ENCODE assay signal across 14 mouse cellular contexts in the genomic region with DNA sequence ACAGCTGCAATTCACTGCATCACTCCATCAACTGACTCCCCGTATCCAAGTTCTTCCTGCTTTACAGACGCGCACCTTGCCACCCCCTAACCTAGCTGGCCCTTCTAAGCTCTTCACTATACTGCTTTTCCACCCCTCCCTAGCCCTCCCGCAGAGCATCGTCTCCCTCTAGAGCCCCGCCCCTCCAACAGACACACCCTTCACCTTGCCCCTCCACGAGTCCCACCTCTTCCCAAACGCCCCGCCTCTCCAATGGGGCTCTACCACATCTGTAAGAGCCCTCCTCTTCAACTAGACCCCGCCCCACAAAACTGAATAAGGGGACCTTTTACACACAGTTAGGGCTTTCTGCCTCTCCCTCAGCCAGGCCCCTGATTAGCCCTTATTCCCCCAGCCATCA. TPM values are rescaled to one million over a fixed set of nuclear protein-coding genes. Genes with fewer than 3 reads are reported as not detected.
A peak's percentile ranks its signal among the peaks of the same experiment; 100 is the strongest.
DNase-seq lines count a peak whose midpoint lies in the region; ATAC-seq lines count a peak whose summit lies in the region.
"Had no signal": no experiment of that assay in that cellular context is flagged by ENCODE, and none has a peak within 500 bp of the region (broad histone marks: within the 10 kb centered on the region; RNA-seq: fewer than 3 reads in every experiment).

No protein-coding gene starts in this region.

- peak; percentile 98 for DNase-seq in R1 (ENCODE audit: low read depth, low spot score)
- DNase-seq in limb, embryonic 10.5 days (ENCODE audit: low spot score), result no peak
- DNase-seq in thymus, postnatal 36 days, result no peak
- DNase-seq in neural tube, embryonic 10.5 days (ENCODE audit: extremely low spot score, low spot score), result no peak
- DNase-seq in gastrocnemius, postnatal 25 days, result no peak
- DNase-seq: kidney, adult 18-20 months; lung, adult 18-20 months had no signal

- H3K4me1 ChIP-seq in megakaryocyte, embryonic 14.5 days, result peaks cover 18% of the 10 kb centered on the region
- peaks cover 4% of the 10 kb centered on the region for H3K4me1 ChIP-seq in limb, embryonic 10.5 days
- H3K4me1 ChIP-seq in stomach, embryonic 15.5 days, result 0 out of 2 replicates have a peak, but pooled peaks cover 3% of the 10 kb centered on the region
- H3K4me1 ChIP-seq: forebrain, embryonic 12.5 days had no signal

- H3K4me2 ChIP-seq in stomach, embryonic 15.5 days, result peak overlapping the region; percentile 11; the same call in 1 of the 2 replicates
- H3K4me2 ChIP-seq: forebrain, embryonic 12.5 days; midbrain, embryonic 11.5 days had no signal

- no peaks in the 10 kb centered on the region for H3K36me3 ChIP-seq in megakaryocyte, embryonic 14.5 days (replicated peaks; ENCODE audit: low read length)
- H3K36me3 ChIP-seq in limb, embryonic 10.5 days, result no peaks in the 10 kb centered on the region
- no peaks in the 10 kb centered on the region for H3K36me3 ChIP-seq in stomach, embryonic 15.5 days
- H3K36me3 ChIP-seq: forebrain, embryonic 12.5 days had no signal

- H3K27ac ChIP-seq in limb, embryonic 10.5 days, result no peak overlapping the region
- no peak overlapping the region for H3K27ac ChIP-seq in stomach, embryonic 15.5 days
- H3K27ac ChIP-seq: forebrain, embryonic 12.5 days had no signal

- ATAC-seq in megakaryocyte, adult 5-6 weeks (ENCODE audit: poor library complexity, severe bottlenecking), result no peak
- no peak for ATAC-seq in stomach, embryonic 15.5 days (ENCODE audit: insufficient read depth, low FRiP score, low read depth)

- WGBS in limb, embryonic 10.5 days, result 11% methylated on average over 10 of the region's 10 CpGs
- WGBS in stomach, embryonic 15.5 days, result 11% methylated on average over 10 of the region's 10 CpGs

- no peak overlapping the region for H3K9ac ChIP-seq in stomach, embryonic 15.5 days
- H3K9ac ChIP-seq: forebrain, embryonic 12.5 days had no signal

- H3K27me3 ChIP-seq in megakaryocyte, embryonic 14.5 days (replicated peaks), result peaks cover 43% of the 10 kb centered on the region
- peaks cover 37% of the 10 kb centered on the region for H3K27me3 ChIP-seq in limb, embryonic 10.5 days (ENCODE audit: low read depth, poor library complexity, severe bottlenecking)
- peaks cover 10% of the 10 kb centered on the region for H3K27me3 ChIP-seq in stomach, embryonic 15.5 days (replicated peaks)

- peaks cover 12% of the 10 kb centered on the region for H3K9me3 ChIP-seq in megakaryocyte, embryonic 14.5 days
- no peaks in the 10 kb centered on the region for H3K9me3 ChIP-seq in limb, embryonic 10.5 days (replicated peaks)
- H3K9me3 ChIP-seq in stomach, embryonic 15.5 days, result no peaks in the 10 kb centered on the region

- H3K4me3 ChIP-seq in megakaryocyte, embryonic 14.5 days (replicated peaks), result peak overlapping the region; percentile 71
- H3K4me3 ChIP-seq in limb, embryonic 10.5 days, result 0 out of 2 replicates have a peak overlapping the region, but pooled peaks have one; percentile 8
- H3K4me3 ChIP-seq in stomach, embryonic 15.5 days (replicated peaks), result no peak overlapping the region
- H3K4me3 ChIP-seq: forebrain, embryonic 12.5 days; myocyte had no signal

RNA-seq across cellular contexts. Expression of gene Sptbn4, which starts 13.7 kb away (rescaled TPM):
- 0.27 and 0.45 TPM in 2 replicates for polyA plus RNA-seq in megakaryocyte, embryonic 14.5 days (2012; ENCODE audit: insufficient read depth, low replicate concordance)
- 0.13 and 0.32 TPM in 2 replicates for total RNA-seq in megakaryocyte, adult 5-6 weeks (2015)
- 0.07 and 0.20 TPM in 2 replicates for total RNA-seq in megakaryocyte, adult 5-6 weeks (2017)
- polyA plus RNA-seq in limb, embryonic 10.5 days (2016; fragmentation: Nextera tagmentation; extraction: Ambion mirVana), result 0.15 and 0.19 TPM in 2 replicates
- 0.45 and 0.58 TPM in 2 replicates for polyA plus RNA-seq in stomach, embryonic 15.5 days (2015; fragmentation: Nextera tagmentation; extraction: Ambion mirVana)
- total RNA-seq in gastrocnemius, postnatal 25 days (2021), result under 1 TPM in 1 of 2 experiments, not detected in 1; 0.05 TPM
- total RNA-seq: hematopoietic stem cell, adult 5-6 weeks had no signal

RNA-seq across cellular contexts. Expression of gene Blvrb, which starts 14.0 kb away (rescaled TPM):
- polyA plus RNA-seq in megakaryocyte, embryonic 14.5 days (2012; ENCODE audit: insufficient read depth, low replicate concordance), result 330 and 332 TPM in 2 replicates
- 35.3 and 42.0 TPM in 2 replicates for total RNA-seq in megakaryocyte, adult 5-6 weeks (2015)
- total RNA-seq in megakaryocyte, adult 5-6 weeks (2017), result 15.5 and 16.2 TPM in 2 replicates
- polyA plus RNA-seq in limb, embryonic 10.5 days (2016; fragmentation: Nextera tagmentation; extraction: Ambion mirVana), result 33.3 and 34.9 TPM in 2 replicates
- 86.6 and 133 TPM in 2 replicates for polyA plus RNA-seq in stomach, embryonic 15.5 days (2015; fragmentation: Nextera tagmentation; extraction: Ambion mirVana)
- total RNA-seq in gastrocnemius, postnatal 25 days (2021), result 10 to 100 TPM; 11.0 to 17.2 TPM

RNA-seq across cellular contexts. Expression of gene Sertad3, which starts 39.8 kb away (rescaled TPM):
- 28.2 and 88.9 TPM in 2 replicates for polyA plus RNA-seq in megakaryocyte, embryonic 14.5 days (2012; ENCODE audit: insufficient read depth, low replicate concordance)
- 5.8 and 7.8 TPM in 2 replicates for total RNA-seq in megakaryocyte, adult 5-6 weeks (2015)
- total RNA-seq in megakaryocyte, adult 5-6 weeks (2017), result 11.1 and 11.6 TPM in 2 replicates
- 20.1 and 29.7 TPM in 2 replicates for polyA plus RNA-seq in limb, embryonic 10.5 days (2016; fragmentation: Nextera tagmentation; extraction: Ambion mirVana)
- 29.3 and 35.1 TPM in 2 replicates for polyA plus RNA-seq in stomach, embryonic 15.5 days (2015; fragmentation: Nextera tagmentation; extraction: Ambion mirVana)
- total RNA-seq in gastrocnemius, postnatal 25 days (2021), result 1 to 10 TPM; 3.8 to 7.3 TPM

RNA-seq across cellular contexts. Expression of gene Sertad1, which starts 52.9 kb away (rescaled TPM):
- 159 and 273 TPM in 2 replicates for polyA plus RNA-seq in megakaryocyte, embryonic 14.5 days (2012; ENCODE audit: insufficient read depth, low replicate concordance)
- total RNA-seq in megakaryocyte, adult 5-6 weeks (2015), result 17.4 and 18.9 TPM in 2 replicates
- total RNA-seq in megakaryocyte, adult 5-6 weeks (2017), result 11.2 and 19.7 TPM in 2 replicates
- polyA plus RNA-seq in limb, embryonic 10.5 days (2016; fragmentation: Nextera tagmentation; extraction: Ambion mirVana), result 25.0 and 29.8 TPM in 2 replicates
- 35.3 and 36.7 TPM in 2 replicates for polyA plus RNA-seq in stomach, embryonic 15.5 days (2015; fragmentation: Nextera tagmentation; extraction: Ambion mirVana)
- total RNA-seq in gastrocnemius, postnatal 25 days (2021), result 1 to 10 TPM; 6.8 to 7.5 TPM
